Mouse (Mus musculus) embryonic facial prominence, embryonic 11.5 days (tissue): ENCODE measurements around the gene Wdr17. TPM values are rescaled to one million over a fixed set of nuclear protein-coding genes. Genes with fewer than 3 reads are reported as not detected.

Source experiments
- polyA plus RNA-seq: library from polyadenylated mRNA; unstranded; fragments of >200 nt; fragmentation: Nextera tagmentation; extraction: Ambion mirVana; gene quantifications from 2 replicates; pipeline ENCODE4 v1.2.1, GENCODE M21; 2014

Wdr17 gene
- polyA plus RNA-seq, 1 experiment from 2014 or later = 2.3 TPM

Other genes with a start within 250 kb of the Wdr17 start
- gene Gpm6a, start 67.7 kb upstream of the Wdr17 start, polyA plus RNA-seq = 26.7 and 33.5 TPM in 2 replicates